Comparison of ENCODE assay signal across 8 mouse cellular contexts in genomic region chr2:35256932-35257331, GRCm38 (mm10). TPM values are rescaled to one million over a fixed set of nuclear protein-coding genes. Genes with fewer than 3 reads are reported as not detected.
DNase-seq lines count a peak whose midpoint lies in the region; ATAC-seq and TF ChIP-seq lines count a peak whose summit lies in the region.

No protein-coding gene starts in this region.

- peaks cover 47% of the 10 kb centered on the region for H3K4me1 ChIP-seq in embryonic facial prominence, embryonic 14.5 days (ENCODE audit: control insufficient read depth, insufficient read depth, low read length)
- H3K4me1 ChIP-seq in limb, embryonic 10.5 days, result peaks cover 28% of the 10 kb centered on the region
- 0 out of 2 replicates have a peak, but pooled peaks cover 8% of the 10 kb centered on the region for H3K4me1 ChIP-seq in neural tube, embryonic 14.5 days (ENCODE audit: control insufficient read depth, insufficient read depth, low read length)

- TF ChIP-seq CTCF in left cerebral cortex, adult 2 months (IDR thresholded peaks at IDR 0.05), result no peak

- H3K36me3 ChIP-seq in embryonic facial prominence, embryonic 14.5 days (ENCODE audit: control insufficient read depth, insufficient read depth, low read length), result no peaks in the 10 kb centered on the region
- H3K36me3 ChIP-seq in limb, embryonic 10.5 days, result no peaks in the 10 kb centered on the region
- H3K36me3 ChIP-seq in neural tube, embryonic 14.5 days (ENCODE audit: control insufficient read depth, insufficient read depth, low read length), result no peaks in the 10 kb centered on the region

- intact Hi-C loops in left cerebral cortex, adult 2 months (cut with DNase I), result no loop called here
- intact Hi-C loops in left cerebral cortex, postnatal 36 days (cut with DNase I), result no loop called here

- H3K4me2 ChIP-seq in embryonic facial prominence, embryonic 14.5 days (ENCODE audit: low read depth, low read length), result peak overlapping the region; percentile 92
- peak overlapping the region; percentile 92 for H3K4me2 ChIP-seq in neural tube, embryonic 14.5 days (ENCODE audit: low read depth, low read length)

- DNase-seq in left cerebral cortex, adult 2 months (ENCODE audit: extremely low spot score in 1 of 2, low spot score in 2 of 2), result no peak
- no peak for DNase-seq in left cerebral cortex, adult 18-20 months (ENCODE audit: low spot score in 2 of 2)
- DNase-seq in embryonic facial prominence, embryonic 14.5 days (ENCODE audit: low spot score), result no peak
- DNase-seq in limb, embryonic 10.5 days (ENCODE audit: low spot score), result no peak
- no peak for DNase-seq in Muller cell, postnatal 12 days (ENCODE audit: inconsistent ontology term)
- DNase-seq in left cerebral cortex, postnatal 36 days (ENCODE audit: low spot score in 2 of 2), result no peak
- no peak for DNase-seq in spleen, postnatal 4 days (ENCODE audit: low spot score in 2 of 2)

- peak overlapping the region; percentile 81 for H3K4me3 ChIP-seq in left cerebral cortex, adult 2 months
- peak overlapping the region; percentile 61 for H3K4me3 ChIP-seq in embryonic facial prominence, embryonic 14.5 days (ENCODE audit: low read depth, low read length)
- H3K4me3 ChIP-seq in limb, embryonic 10.5 days, result peak overlapping the region; percentile 62
- H3K4me3 ChIP-seq in neural tube, embryonic 14.5 days (ENCODE audit: low read depth, low read length), result peak overlapping the region; percentile 47

- no peaks in the 10 kb centered on the region for H3K9me3 ChIP-seq in embryonic facial prominence, embryonic 14.5 days (ENCODE audit: control insufficient read depth, low read length)
- H3K9me3 ChIP-seq in limb, embryonic 10.5 days (replicated peaks), result no peaks in the 10 kb centered on the region
- no peaks in the 10 kb centered on the region for H3K9me3 ChIP-seq in neural tube, embryonic 14.5 days (ENCODE audit: control insufficient read depth, low read length)

- peak overlapping the region; percentile 80 for H3K9ac ChIP-seq in embryonic facial prominence, embryonic 14.5 days (ENCODE audit: low read depth, low read length)
- H3K9ac ChIP-seq in neural tube, embryonic 14.5 days (replicated peaks; ENCODE audit: low read depth, low read length), result no peak overlapping the region

- ATAC-seq in embryonic facial prominence, embryonic 14.5 days (ENCODE audit: low read depth), result no peak
- no peak for ATAC-seq in neural tube, embryonic 14.5 days (ENCODE audit: low read depth)

- no peak overlapping the region for H3K27ac ChIP-seq in left cerebral cortex, adult 2 months
- peak overlapping the region; percentile 36 for H3K27ac ChIP-seq in embryonic facial prominence, embryonic 14.5 days (replicated peaks; ENCODE audit: low read depth, low read length)
- peak overlapping the region; percentile 73; the same call in 1 of the 2 replicates for H3K27ac ChIP-seq in limb, embryonic 10.5 days
- no peak overlapping the region for H3K27ac ChIP-seq in neural tube, embryonic 14.5 days (ENCODE audit: low read depth, low read length)

- H3K27me3 ChIP-seq in embryonic facial prominence, embryonic 14.5 days (replicated peaks; ENCODE audit: control insufficient read depth, insufficient read depth, low read length), result no peaks in the 10 kb centered on the region
- H3K27me3 ChIP-seq in limb, embryonic 10.5 days (ENCODE audit: low read depth, poor library complexity, severe bottlenecking), result peaks cover 56% of the 10 kb centered on the region
- 0 out of 2 replicates have a peak, but pooled peaks cover 3% of the 10 kb centered on the region for H3K27me3 ChIP-seq in neural tube, embryonic 14.5 days (ENCODE audit: control insufficient read depth, insufficient read depth, low read length)

- whole genome bisulfite sequencing in embryonic facial prominence, embryonic 14.5 days, result 40% methylated on average over 8 of the region's 8 CpGs
- 43% methylated on average over 8 of the region's 8 CpGs for WGBS in limb, embryonic 10.5 days
- 47% methylated on average over 8 of the region's 8 CpGs for WGBS in neural tube, embryonic 14.5 days

RNA-seq across cellular contexts. Expression of gene Gsn, which starts 0.8 kb away (rescaled TPM):
- total RNA-seq in left cerebral cortex, adult 2 months (2021), result 10 to 100 TPM; 37.6 to 38.2 TPM
- 10 to 100 TPM; 31.3 to 39.8 TPM for total RNA-seq in left cerebral cortex, adult 18-20 months (2021)
- polyA plus RNA-seq in embryonic facial prominence, embryonic 14.5 days (2014; fragmentation: Nextera tagmentation; extraction: Ambion mirVana), result 359 and 397 TPM in 2 replicates
- 9.5 and 19.7 TPM in 2 replicates for polyA plus RNA-seq in limb, embryonic 10.5 days (2016; fragmentation: Nextera tagmentation; extraction: Ambion mirVana)
- polyA plus RNA-seq in neural tube, embryonic 14.5 days (2014; fragmentation: Nextera tagmentation; extraction: Ambion mirVana), result 19.3 and 38.1 TPM in 2 replicates
- 10 to 100 TPM; 57.7 to 90.6 TPM for total RNA-seq in left cerebral cortex, postnatal 36 days (2021)

RNA-seq across cellular contexts. Expression of gene Rab14, which starts 56.0 kb away (rescaled TPM):
- 100 to 1,000 TPM; 219 to 229 TPM for total RNA-seq in left cerebral cortex, adult 2 months (2021)
- total RNA-seq in left cerebral cortex, adult 18-20 months (2021), result 100 to 1,000 TPM; 235 to 239 TPM
- 278 and 298 TPM in 2 replicates for polyA plus RNA-seq in embryonic facial prominence, embryonic 14.5 days (2014; fragmentation: Nextera tagmentation; extraction: Ambion mirVana)
- 206 and 229 TPM in 2 replicates for polyA plus RNA-seq in limb, embryonic 10.5 days (2016; fragmentation: Nextera tagmentation; extraction: Ambion mirVana)
- 426 and 429 TPM in 2 replicates for polyA plus RNA-seq in neural tube, embryonic 14.5 days (2014; fragmentation: Nextera tagmentation; extraction: Ambion mirVana)
- total RNA-seq in left cerebral cortex, postnatal 36 days (2021), result 100 to 1,000 TPM; 224 to 235 TPM

Comparison
In these comparisons a context has a peak if more than half of its experiments do, and no peak if none do; other contexts are left out.
1. H3K27ac ChIP-seq: peak in embryonic facial prominence, embryonic 14.5 days (single experiment) and limb, embryonic 10.5 days (single experiment); none in left cerebral cortex, adult 2 months (single experiment) and neural tube, embryonic 14.5 days (single experiment).
2. Peak in every context shown above with its lines, with median percentiles within 50 percentile points of each other: H3K4me3 ChIP-seq.